Mouse (Mus musculus): ENCODE results near the gene Tbc1d10c.

Gene Tbc1d10c

GRCm38 (mm10) chr19:4156771-4157170 lies 34.3 kb downstream of the Tbc1d10c start:
- no peak for DNase-seq (ENCODE audit: low spot score)

- DNase-seq (ENCODE audit: low spot score): no peak
Observed at GRCm38 (mm10) chr19:4156073-4156579, 35.0 kb downstream of the Tbc1d10c start.

DNA sequence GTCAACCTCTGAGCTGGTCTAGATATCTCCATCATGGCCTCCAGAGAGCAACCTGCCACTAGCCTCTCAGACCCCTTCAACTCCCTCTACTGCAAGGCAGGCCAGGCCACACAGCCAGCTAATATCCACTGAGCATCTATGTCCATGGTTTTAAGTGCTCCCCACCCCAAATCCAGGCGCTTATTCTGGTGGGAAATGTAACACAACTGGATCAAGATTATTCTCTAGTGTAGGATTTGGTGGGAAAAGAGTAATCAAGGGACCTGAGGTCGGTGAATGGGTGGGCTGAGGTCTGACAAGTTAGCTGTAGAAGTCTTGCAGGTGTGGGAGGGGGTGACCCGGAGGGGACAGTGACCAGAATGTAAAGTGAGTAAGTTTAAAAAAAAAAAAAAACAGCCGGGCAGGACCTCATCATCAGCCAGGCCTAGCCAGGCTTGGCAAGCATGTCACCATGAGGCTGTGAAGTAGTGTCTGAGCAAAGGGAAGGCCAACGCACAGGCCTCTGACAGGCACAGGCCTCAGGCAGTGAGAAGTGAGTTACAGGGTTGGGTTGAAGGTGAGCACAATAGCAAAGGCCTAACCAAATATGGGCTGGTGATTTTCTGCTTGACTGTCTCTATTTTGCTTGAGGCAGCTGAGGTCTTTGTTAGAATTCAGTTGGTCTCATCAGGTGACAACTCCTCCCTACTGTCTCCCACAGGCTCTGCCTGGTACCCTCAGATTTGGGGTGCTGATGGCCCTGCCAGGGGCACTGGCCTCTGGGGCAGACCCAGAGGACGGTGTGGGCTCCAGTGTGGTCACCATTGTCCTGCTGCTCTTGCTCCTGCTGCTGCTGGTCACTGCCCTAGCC lies 35.6 kb downstream of the Tbc1d10c start:
- no peak for DNase-seq (ENCODE audit: low spot score)

GRCm38 (mm10) chr19:4154437-4155222 lies 36.5 kb downstream of the Tbc1d10c start:
- no peak for DNase-seq (ENCODE audit: low spot score)

DNA sequence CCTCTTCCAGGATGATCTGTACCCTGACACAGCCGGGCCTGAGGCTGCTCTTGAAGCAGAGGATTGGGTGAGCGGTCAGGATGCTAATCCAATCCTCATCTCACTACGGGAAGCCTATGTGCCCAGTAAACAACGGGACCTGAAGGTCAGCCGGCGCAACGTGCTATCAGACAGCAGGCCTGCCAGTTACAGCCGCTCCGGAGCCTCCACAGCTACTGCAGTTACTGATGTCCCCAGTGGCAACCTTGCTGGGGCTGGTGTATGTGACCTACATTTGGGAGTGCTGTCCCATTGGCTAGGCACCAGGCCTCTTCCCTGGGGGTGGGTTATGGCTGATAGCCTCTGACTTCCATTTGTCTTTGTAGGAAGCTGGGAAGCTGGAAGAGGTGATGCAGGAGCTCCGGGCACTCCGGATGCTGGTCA lies 37.8 kb downstream of the Tbc1d10c start, which contains the start of gene Ptprcap:
Gene Ptprcap (plus strand): TSS at position 373 of the 423 bp plus-strand sequence.
- no peak for DNase-seq (ENCODE audit: low spot score)

DNA sequence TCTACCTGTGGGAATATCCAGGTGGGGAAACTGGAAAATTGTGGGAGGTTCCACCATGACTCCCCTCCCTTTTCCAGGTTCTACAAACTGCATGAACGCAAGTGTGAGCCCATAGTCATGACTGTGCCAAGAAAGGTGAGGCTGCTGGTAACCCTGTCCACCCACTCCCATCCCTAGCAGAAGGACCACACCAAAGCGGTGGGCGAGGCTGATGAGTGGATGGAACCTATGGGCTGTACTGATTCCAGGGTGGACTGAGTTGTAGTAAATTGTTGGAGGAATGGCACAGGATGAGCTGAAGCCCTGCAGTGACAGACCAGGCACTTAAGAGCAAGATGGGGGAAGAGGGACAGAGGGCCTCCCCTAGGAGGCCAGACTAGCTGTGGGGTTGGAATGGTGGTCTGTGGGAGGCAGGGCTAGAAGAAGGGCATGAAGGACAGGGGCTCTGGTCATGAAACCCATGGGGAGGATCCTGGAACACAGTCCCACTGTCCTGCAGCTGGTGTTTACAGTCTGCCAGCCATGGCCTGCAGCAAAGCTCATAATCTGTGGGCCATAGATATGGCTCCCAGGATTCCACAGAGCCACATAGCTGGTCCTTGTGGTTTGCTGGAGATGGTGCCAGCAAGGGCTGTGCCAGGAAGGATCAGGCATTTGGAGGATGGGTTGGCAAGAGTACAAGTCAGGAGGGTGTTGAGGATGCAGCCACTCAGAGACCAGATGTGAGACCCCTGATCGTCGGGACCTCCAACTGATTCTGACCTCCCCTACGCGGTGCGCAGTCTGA lies 38.4 kb downstream of the Tbc1d10c start:
- DNase-seq (ENCODE audit: low spot score): no peak

- no peak for DNase-seq (ENCODE audit: low spot score)
Observed at GRCm38 (mm10) chr19:4151898-4152297, 39.2 kb downstream of the Tbc1d10c start.

GRCm38 (mm10) chr19:4151488-4151860 lies 39.6 kb downstream of the Tbc1d10c start:
- DNase-seq (ENCODE audit: low spot score): no peak

- no peak for DNase-seq (ENCODE audit: low spot score)
Observed at GRCm38 (mm10) chr19:4150567-4151487, 40.3 kb downstream of the Tbc1d10c start.

- DNase-seq (ENCODE audit: low spot score): no peak
Observed at GRCm38 (mm10) chr19:4149764-4150461, 41.2 kb downstream of the Tbc1d10c start.

GRCm38 (mm10) chr19:4149283-4149682 lies 41.8 kb downstream of the Tbc1d10c start:
- DNase-seq (ENCODE audit: low spot score): no peak

DNA sequence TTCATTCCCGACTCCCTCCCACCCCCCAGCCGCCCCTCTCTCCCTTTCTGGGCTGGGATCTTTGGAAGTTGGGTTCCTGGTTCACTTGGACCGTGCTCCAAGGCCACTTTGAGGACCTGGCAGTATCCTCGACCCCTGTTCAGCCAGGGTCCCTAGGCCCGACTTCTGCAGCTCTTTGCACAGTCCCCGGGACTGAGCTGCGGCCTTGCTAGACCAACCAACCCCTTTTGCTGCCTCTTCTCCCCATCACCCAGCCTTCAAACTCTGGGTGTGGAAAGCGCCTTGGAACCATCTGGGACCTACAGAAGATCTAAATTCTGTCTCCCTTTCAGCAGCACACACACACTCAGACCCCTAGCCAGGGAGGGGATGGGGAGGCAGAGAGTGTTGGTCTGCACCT lies 42.3 kb downstream of the Tbc1d10c start:
- DNase-seq (ENCODE audit: low spot score): no peak

GRCm38 (mm10) chr19:4148491-4148806 lies 42.6 kb downstream of the Tbc1d10c start, which contains the start of gene Coro1b:
Coro1b (plus strand) TSS chr19:4148619.
- DNase-seq (ENCODE audit: low spot score): peak; percentile 82

GRCm38 (mm10) chr19:4147782-4148490 lies 43.1 kb downstream of the Tbc1d10c start:
- no peak for DNase-seq (ENCODE audit: low spot score)

- DNase-seq (ENCODE audit: low spot score): no peak
Observed at GRCm38 (mm10) chr19:4147022-4147405, 44.1 kb downstream of the Tbc1d10c start.

DNA sequence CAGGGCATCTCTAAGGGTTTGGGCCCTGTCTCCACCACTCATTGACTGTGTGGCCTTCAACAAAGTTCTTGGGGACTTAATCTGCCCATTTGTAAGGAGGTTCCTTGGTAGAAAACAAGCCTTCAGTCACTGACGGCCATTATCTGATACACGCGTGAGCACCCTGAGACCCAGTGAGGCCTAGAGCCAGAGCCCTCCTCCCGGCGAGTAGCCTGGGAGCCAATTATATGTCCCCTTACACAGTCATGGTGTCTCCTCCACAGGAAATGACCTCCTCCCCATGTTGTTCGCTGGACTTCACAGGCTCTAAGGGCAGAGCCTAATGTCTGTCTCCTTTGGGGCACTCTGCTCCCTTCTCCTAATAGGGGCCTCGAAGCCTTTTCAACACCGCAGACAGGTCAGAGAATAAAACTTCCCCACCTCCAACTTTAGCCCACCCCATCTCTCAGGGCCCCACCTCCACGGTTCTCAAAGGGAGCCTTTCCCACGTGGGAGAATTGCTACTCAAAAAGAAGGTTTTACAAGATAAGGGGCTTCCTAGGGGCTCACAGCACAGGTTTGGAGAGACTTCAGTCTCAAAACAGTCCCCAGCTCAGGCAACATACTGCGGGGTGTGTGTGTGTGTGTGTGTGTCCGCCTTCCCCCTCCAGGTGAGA lies 44.6 kb downstream of the Tbc1d10c start:
- no peak for DNase-seq (ENCODE audit: low spot score)

DNA sequence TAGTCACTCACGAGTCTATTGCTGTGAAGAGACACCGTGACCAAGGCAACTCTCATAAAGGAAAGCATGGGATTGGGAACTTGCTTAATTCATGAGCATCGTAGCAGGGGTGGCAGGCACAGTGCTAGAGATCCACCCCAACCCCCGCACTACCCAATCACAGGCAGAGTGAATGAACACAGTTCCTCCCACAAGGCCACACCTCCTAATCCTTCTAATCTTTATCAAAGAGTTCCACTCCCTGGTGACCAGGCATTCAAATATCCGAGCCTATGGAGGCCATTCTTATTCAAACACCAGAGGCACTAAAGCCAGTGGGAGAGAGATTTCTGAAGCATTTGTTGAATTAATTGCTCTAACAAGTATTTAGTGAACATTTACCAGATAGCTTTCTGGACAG lies 45.1 kb downstream of the Tbc1d10c start:
- no peak for DNase-seq (ENCODE audit: low spot score)

DNA sequence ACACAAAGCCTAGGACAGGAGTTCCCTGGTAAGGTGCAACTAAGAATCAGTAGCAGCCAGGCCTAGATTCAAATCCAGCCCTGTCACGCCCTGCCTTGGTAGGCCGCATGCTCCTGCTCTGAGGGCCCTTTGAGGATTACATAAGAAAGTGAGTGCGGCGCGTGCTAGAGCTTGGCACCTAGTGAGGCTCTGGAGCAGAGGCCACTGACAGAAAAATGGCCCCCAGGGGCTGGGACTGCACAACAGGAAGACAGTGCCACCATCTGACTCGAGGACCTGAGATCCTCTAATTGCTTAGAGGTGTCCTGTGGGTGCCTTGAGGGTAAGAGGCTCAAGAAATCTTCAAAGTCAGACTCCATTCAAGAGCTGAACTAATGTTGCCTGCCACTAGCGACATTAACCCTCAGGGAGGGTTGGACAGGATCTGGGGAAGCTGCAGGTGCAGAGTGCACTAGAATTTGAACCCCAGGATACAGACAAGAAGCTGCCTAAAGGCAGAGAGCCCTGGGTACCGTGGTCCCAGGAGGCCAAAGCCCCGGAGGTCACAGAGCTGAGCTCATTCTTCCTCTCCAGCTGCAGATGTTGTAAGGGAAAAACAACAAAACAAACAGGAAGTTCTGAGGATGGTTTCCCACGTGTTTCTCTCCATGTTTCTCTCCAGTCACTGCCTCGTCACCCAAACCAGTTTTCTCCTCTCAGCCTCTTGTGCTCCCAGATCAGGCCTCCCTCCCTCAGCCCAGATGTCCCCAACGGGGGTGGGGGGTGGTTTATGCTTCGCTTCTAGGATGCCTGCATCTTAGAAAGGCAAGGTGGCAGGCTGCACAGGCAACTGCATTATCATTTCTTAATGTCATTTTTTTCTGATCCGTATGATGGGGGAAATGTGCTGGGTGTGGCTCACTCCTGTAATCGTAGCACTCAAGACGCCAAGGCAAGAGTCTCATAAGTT lies 46.3 kb downstream of the Tbc1d10c start:
- no peak for DNase-seq (ENCODE audit: low spot score)

Data from layer of hippocampus, adult 9-10 months (tissue).